8 mouse cellular contexts compared by ENCODE assay signal in the genomic region with DNA sequence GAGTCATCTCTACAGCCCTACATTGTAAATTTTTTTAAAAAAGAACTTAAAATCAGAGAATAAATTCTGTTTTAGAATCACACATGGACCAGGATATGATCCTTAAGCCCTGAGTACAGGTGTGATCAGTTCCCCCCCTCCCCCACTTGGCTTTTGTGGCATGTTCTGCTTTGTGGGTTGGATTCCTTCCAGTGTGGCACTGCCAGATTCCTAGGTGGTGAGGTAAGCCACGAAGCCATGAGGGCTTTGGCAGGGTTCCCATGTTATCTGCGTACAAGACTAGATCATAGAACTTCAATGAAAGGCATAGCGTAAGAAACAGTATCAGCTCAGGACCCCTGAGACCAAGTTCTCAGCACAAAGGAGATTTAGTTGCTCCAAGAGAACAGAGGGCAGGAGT.
DNase-seq lines count a peak whose midpoint lies in the region.

No protein-coding gene starts in this region.

- DNase-seq in urinary bladder, postnatal 14 days (ENCODE audit: low spot score) = peak; percentile 54
- DNase-seq in urinary bladder, adult 2 months (ENCODE audit: low spot score) = no peak
- peak; percentile 83 to 84 for DNase-seq in cerebellum, adult 18-20 months
- peak; percentile 61 for DNase-seq in kidney, postnatal 10 days
- peak; percentile 15 for DNase-seq in testis, postnatal 14 days (ENCODE audit: low spot score)
- no peak for DNase-seq in layer of hippocampus, postnatal 36 days
- DNase-seq in embryo, embryonic 10.5 days (ENCODE audit: low spot score) = no peak
- no peak for DNase-seq in gastrocnemius, postnatal 14 days

- intact Hi-C loops in gastrocnemius, postnatal 14 days (cut with DNase I; ENCODE audit: low total_unique reads) = no loop called here

Comparison
In these comparisons a context has a peak if more than half of its experiments do, and no peak if none do; other contexts are left out.
1. DNase-seq: peak in urinary bladder, postnatal 14 days (single experiment), cerebellum, adult 18-20 months (2 of 2), kidney, postnatal 10 days (single experiment) and testis, postnatal 14 days (single experiment); none in urinary bladder, adult 2 months (single experiment), layer of hippocampus, postnatal 36 days (0 of 2), embryo, embryonic 10.5 days (single experiment) and gastrocnemius, postnatal 14 days (single experiment).